Mouse (Mus musculus): ENCODE measurements around the gene Mansc1. TPM values are rescaled to one million over a fixed set of nuclear protein-coding genes. Genes with fewer than 3 reads are reported as not detected.
A peak's percentile ranks its signal among the peaks of the same experiment; 100 is the strongest.
"Not testable (repeated sequence)": the region's sequence is repeated elsewhere in the genome, so short reads cannot be mapped to it uniquely, and the experiment has no call there.

Mansc1 gene
- 1.3 and 1.4 TPM in 2 replicates for polyA plus RNA-seq (2016; fragmentation: Nextera tagmentation; extraction: Ambion mirVana)

DNA sequence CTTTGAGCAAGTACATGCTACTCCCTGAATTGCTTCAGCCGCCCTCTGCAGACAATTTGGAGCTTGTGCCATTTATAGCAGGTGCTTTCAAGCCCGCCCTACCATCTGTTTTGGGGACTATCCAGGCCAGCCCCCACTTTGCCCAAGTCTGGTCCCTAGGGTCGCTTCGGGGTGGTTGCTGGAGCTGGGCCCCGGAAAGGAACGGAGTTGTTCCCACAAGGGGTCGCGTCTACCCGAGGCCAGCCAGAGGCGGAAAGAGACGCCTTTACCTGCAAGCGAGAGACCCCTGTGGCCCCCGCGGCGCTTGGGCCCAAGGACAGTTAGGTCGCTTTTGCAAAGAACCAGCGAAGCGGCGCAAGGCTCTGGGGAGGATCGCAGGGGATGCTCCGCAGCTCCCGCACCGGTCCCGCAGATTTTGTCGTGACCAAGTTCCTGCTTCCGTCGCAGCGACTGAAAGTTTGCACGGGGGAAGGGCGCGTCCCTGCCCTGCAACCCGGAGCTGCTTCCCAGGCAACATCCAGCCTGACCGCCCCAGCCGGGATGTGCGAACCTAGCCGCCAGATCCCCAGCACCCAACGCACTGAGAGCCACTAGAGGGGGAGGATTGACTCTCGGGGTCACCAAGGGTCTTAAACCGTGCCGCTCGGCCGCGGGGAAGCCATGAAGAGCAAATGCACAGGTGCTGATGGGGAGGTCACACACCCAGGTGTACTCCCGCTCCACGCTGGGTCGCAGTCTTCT, at the start of gene Mansc1:
Gene Mansc1 (minus strand): TSS at position 542 of the 741 bp plus-strand sequence.
- Histone ChIP-seq H3K4me2 (replicated peaks) (peak within 1 kb of the TSS; percentile 73), H3K9me3 (no peaks in the 10 kb centered on the region), H3K9ac (replicated peaks) (peak within 1 kb of the TSS; percentile 53), H3K4me3 (peak within 1 kb of the TSS; percentile 46), H3K27me3 (peaks cover 33% of the 10 kb centered on the region), H3K27ac (replicated peaks) (no peak within 1 kb of the TSS), H3K36me3 (no peaks in the 10 kb centered on the region), H3K4me1 (peaks cover 12% of the 10 kb centered on the region)
- WGBS = 2% methylated on average over 46 of the region's 46 CpGs
- ATAC-seq (ENCODE audit: low FRiP score, low read depth) = peak; percentile 35; the same call in 1 of the 2 replicates

DNA sequence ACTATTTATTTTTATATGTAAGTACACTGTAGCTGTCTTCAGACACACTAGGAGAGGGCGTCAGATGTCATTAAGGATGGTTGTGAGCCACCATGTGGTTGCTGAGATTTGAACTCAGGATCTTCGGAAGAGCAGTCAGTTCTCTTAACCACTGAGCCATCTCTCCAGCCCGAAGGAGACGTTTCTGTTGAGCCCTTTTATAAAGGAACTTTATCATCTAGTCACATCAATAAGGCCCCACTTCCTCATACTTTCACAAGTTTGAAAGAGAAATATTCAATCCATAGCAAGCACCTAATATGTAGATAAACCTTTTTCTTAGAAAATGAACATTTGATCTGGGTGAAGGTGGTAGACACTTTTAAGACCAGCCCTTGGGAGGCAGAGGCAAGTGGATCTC, 47.0 kb upstream of the Mansc1 start:
- H3K9me3 ChIP-seq; H3K4me2 ChIP-seq (replicated peaks); ATAC-seq (ENCODE audit: low FRiP score, low read depth); H3K27me3 ChIP-seq; H3K27ac ChIP-seq (replicated peaks); H3K4me3 ChIP-seq; H3K36me3 ChIP-seq; H3K4me1 ChIP-seq; H3K9ac ChIP-seq (replicated peaks): not testable (repeated sequence)
- 95% methylated on average over 4 of the region's 4 CpGs for WGBS

DNA sequence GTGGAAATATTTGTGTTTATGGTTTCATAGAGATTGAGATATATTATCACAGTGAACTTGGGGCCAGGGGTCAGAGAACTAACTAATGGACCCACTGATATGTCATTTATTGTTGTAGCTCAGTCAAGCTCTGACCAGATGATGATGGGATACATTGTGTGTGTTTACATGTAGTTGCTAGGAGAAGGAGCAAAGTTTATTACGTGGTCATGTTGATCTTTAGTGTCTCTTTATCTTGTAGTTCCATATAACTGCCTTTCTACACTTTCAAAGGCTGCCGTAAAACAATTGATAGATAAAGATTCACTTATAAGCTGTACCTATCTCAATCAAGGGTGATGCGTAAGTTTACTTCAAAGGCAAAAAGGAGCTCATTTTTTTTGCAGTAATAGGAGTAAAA, 45.7 kb upstream of the Mansc1 start:
- ATAC-seq (ENCODE audit: low FRiP score, low read depth) = no peak
- H3K36me3 ChIP-seq = no peaks in the 10 kb centered on the region
- H3K9me3 ChIP-seq = no peaks in the 10 kb centered on the region
- 84% methylated on average over 3 of the region's 3 CpGs for WGBS
- no peaks in the 10 kb centered on the region for H3K27me3 ChIP-seq
- no peak overlapping the region for H3K4me2 ChIP-seq (replicated peaks)
- H3K4me3 ChIP-seq = no peak overlapping the region
- H3K27ac ChIP-seq (replicated peaks) = no peak overlapping the region
- no peak overlapping the region for H3K9ac ChIP-seq (replicated peaks)
- H3K4me1 ChIP-seq = no peaks in the 10 kb centered on the region

DNA sequence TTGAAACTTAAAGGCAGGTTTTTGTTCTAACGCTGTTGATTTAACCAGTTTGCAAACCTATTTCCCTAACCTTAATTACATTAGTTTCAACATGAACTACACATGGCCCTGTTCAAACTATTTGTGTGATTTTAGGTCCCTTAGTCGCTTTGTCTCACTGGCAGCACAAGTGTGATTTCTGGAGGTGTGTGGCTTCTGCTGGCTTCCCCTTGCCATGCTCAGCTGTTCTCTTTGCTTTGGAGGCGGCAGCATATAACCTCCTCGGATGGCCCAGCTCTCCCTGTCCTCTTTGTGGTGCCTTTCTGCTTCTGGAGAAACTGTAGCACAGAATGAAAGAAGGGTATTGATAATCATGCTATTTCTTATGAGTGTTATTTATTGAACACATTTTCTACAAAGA, 45.2 kb upstream of the Mansc1 start:
- Histone ChIP-seq H3K4me2 (replicated peaks) (no peak overlapping the region), H3K4me1 (no peaks in the 10 kb centered on the region), H3K27me3 (no peaks in the 10 kb centered on the region), H3K9me3 (no peaks in the 10 kb centered on the region), H3K36me3 (no peaks in the 10 kb centered on the region), H3K9ac (replicated peaks) (no peak overlapping the region), H3K27ac (replicated peaks) (no peak overlapping the region), H3K4me3 (no peak overlapping the region)
- ATAC-seq (ENCODE audit: low FRiP score, low read depth) = no peak
- 86% methylated on average over 4 of the region's 4 CpGs for WGBS

DNA sequence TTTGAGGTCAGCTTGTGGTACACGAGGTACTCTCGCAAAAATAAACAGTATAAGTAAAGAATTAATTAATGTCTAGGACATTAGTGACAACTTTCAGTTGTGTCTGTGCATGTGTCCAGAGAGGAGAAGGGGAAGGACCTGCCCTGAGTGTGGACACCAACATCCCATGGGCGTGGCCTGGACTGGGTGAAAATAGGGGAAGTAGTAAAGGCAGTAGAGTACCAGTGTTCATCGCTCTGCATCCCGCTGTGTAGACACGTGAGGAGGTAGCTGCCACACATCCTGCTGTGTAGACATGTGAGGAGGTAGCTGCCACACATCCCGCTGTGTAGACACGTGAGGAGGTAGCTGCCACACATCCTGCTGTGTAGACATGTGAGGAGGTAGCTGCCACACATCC, 41.4 kb upstream of the Mansc1 start:
- not testable (repeated sequence) for H3K4me3 ChIP-seq; H3K4me1 ChIP-seq; H3K9me3 ChIP-seq; H3K27ac ChIP-seq (replicated peaks); H3K9ac ChIP-seq (replicated peaks); H3K36me3 ChIP-seq; H3K4me2 ChIP-seq (replicated peaks); H3K27me3 ChIP-seq; ATAC-seq (ENCODE audit: low FRiP score, low read depth)
- WGBS = 86% methylated on average over 8 of the region's 8 CpGs

DNA sequence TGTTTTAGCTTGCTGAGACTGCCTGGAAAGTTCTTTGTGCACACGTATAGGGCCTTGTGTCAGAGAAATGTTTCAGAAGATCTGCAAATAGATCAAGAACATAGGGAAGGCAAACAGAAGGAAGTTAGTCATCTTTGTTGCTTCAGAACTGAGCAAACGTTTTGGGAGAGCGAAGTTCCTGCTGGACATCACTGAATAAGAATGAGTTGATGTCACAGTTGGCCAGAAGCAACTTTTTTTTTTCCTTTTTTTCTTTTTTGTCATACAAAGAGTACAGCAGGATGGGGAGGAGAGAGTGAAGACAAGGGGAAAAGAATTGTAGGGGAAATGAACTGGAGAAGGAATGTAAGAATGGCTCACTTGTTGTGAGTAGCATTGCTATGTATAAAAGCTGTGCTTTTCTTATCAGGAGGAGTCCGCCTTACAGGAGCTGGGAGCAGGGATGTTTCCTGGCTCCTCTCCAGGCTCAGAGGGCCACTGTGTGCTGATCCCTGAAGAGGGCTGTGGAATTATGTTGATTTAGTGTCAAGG, 38.7 kb upstream of the Mansc1 start:
- H3K4me2 ChIP-seq (replicated peaks) = no peak overlapping the region

DNA sequence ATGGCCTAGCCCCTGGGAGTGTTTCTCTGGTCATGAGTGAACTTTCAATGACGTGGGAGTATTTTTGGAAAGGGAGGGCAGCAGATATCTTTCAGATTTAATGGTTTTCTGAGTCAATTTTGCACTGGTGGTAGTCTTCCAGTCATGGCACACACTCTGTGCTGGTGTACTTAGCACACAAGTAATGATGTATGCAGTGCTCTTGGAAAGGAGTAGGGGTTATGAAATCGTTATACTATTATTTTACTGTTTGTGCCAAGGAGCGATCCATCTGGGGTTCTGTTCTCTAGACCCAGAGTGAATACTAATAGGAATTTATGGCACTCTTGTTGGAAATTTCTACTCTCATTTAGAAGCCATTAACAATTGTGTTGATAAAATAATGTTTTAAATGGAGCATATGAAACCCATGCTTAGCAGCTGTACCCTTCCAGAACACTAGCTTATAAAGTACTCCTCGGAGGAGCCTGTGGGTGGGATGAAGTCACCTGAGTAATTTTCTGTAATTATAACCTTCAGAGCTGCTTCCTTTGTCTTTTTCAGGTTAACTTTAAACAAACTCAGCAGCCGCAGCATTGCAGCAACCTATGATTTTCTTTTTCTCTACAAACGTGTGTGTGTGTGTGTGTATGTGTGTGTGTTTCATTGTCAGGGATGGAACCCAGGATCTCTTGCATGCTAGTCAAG, 37.0 kb upstream of the Mansc1 start:
- Histone ChIP-seq H3K9ac (replicated peaks) (no peak overlapping the region), H3K36me3 (no peaks in the 10 kb centered on the region), H3K27me3 (no peaks in the 10 kb centered on the region), H3K27ac (replicated peaks) (no peak overlapping the region), H3K9me3 (no peaks in the 10 kb centered on the region), H3K4me1 (no peaks in the 10 kb centered on the region), H3K4me3 (no peak overlapping the region), H3K4me2 (replicated peaks) (no peak overlapping the region)
- no peak for ATAC-seq (ENCODE audit: low FRiP score, low read depth)
- WGBS = 86% methylated on average over 6 of the region's 6 CpGs

More for the DNA sequence above, 38.7 kb upstream of the Mansc1 start:
- Histone ChIP-seq H3K9me3 (no peaks in the 10 kb centered on the region), H3K9ac (replicated peaks) (no peak overlapping the region), H3K4me3 (no peak overlapping the region), H3K27me3 (no peaks in the 10 kb centered on the region), H3K4me1 (no peaks in the 10 kb centered on the region), H3K27ac (replicated peaks) (no peak overlapping the region), H3K36me3 (no peaks in the 10 kb centered on the region)
- no peak for ATAC-seq (ENCODE audit: low FRiP score, low read depth)
- WGBS = 59% methylated on average over 4 of the region's 4 CpGs

DNA sequence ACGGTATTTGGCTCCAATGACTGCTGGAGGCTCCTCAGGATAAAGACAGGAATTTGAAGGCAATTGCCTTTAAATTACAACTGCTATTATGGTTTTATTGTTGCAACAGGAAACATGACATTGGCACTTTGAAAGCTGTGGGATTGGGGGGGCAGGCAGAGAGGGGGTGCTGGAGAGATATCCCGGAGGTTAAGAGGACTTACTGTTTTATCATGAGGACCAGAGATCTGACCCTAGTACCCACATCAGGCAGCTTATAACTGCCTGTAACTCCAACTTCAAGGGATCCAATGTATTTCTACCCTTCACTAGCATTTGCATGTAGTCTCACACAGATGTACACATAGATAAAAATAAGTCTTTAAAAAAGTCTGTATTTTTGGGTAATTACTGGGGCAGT, 36.2 kb upstream of the Mansc1 start:
- H3K9ac ChIP-seq (replicated peaks) = no peak overlapping the region
- no peaks in the 10 kb centered on the region for H3K36me3 ChIP-seq
- H3K4me1 ChIP-seq = no peaks in the 10 kb centered on the region
- H3K27ac ChIP-seq (replicated peaks) = no peak overlapping the region
- H3K27me3 ChIP-seq = no peaks in the 10 kb centered on the region
- no peak overlapping the region for H3K4me2 ChIP-seq (replicated peaks)
- H3K9me3 ChIP-seq = no peaks in the 10 kb centered on the region
- H3K4me3 ChIP-seq = no peak overlapping the region
- 92% methylated on average over 2 of the region's 2 CpGs for WGBS
- no peak for ATAC-seq (ENCODE audit: low FRiP score, low read depth)

DNA sequence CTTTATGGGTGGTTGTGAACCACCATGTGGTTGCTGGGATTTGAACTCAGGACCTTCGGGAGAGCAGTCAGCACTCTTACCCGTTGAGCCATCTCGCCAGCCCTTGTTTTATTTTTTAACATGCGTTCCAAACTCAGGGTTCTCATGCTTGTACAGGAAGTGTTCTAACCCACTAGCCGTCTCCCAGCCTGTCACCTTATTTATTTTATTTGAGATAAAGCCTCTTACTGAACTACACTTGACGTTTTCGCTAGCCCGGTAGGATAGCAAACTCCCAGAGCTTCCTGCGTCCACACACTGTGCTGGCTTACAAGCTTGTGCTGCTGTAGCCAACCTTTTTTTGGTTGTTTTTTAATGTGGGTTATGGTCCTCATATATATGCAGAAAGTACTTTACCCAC, 33.5 kb upstream of the Mansc1 start:
- Histone ChIP-seq H3K27me3 (no peaks in the 10 kb centered on the region), H3K4me1 (no peaks in the 10 kb centered on the region), H3K36me3 (no peaks in the 10 kb centered on the region), H3K4me3 (no peak overlapping the region), H3K9ac (replicated peaks) (no peak overlapping the region), H3K4me2 (replicated peaks) (no peak overlapping the region), H3K27ac (replicated peaks) (no peak overlapping the region), H3K9me3 (no peaks in the 10 kb centered on the region)
- no peak for ATAC-seq (ENCODE audit: low FRiP score, low read depth)
- 87% methylated on average over 9 of the region's 9 CpGs for WGBS

DNA sequence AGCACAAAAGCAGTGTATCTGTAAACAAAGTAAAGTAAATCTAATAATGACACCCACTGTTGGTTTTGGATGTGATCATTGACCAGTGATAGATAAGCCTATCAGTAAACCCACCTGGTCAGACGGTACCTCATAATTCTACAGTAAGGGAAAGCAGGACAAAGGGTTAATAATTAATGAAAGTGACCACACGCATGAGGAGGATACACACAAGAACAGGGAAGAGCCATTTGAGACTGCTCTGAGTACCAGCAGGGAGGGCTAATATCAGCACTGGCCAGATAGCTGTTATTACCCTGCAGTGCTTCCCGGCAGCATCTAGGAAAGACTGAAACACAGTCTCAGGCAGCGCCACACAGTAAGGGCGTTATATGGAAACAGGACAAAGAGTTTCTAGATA, 32.3 kb upstream of the Mansc1 start:
- WGBS = 84% methylated on average over 5 of the region's 5 CpGs
- no peaks in the 10 kb centered on the region for H3K9me3 ChIP-seq
- no peak for ATAC-seq (ENCODE audit: low FRiP score, low read depth)
- no peak overlapping the region for H3K4me2 ChIP-seq (replicated peaks)
- no peak overlapping the region for H3K9ac ChIP-seq (replicated peaks)
- H3K27me3 ChIP-seq = no peaks in the 10 kb centered on the region
- H3K4me1 ChIP-seq = peaks cover under 1% of the 10 kb centered on the region; the same call in 1 of the 2 replicates
- H3K4me3 ChIP-seq = no peak overlapping the region
- H3K36me3 ChIP-seq = no peaks in the 10 kb centered on the region
- no peak overlapping the region for H3K27ac ChIP-seq (replicated peaks)

DNA sequence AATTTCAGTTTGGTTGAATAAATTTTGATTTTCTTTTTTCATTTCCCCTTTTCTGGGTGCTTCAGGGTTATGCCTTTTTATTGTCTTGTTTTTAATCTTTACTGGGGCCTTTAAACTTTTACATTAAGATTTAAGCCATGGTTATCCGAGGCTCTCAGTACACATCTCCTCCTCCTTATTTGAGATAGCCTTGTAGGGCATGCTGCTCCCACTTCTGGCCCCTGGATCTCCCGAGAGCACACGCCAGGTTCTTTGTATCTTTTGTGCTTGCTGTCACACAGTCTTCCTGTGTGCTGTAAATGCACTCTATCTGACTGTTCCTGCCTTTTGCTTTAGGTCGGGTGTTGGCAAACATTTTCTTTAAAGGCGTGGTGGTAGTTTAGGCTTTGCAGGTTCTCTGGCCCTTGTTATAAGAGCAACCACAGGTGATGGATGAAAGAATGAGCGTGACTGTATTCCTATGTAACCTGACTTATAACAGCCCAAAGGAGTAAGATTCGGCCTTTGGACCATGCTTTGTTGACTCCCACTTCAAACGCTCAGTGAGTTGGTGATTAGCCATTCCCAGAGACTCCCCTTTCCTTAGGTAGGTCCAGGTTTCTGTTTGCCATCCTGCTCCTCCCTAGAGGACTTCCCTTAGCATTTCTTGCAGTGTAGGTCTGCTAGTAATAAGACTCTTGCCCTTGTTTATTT, 28.6 kb upstream of the Mansc1 start:
- 85% methylated on average over 8 of the region's 8 CpGs for WGBS
- Histone ChIP-seq H3K4me1 (peaks cover 3% of the 10 kb centered on the region; the same call in 1 of the 2 replicates), H3K27me3 (no peaks in the 10 kb centered on the region), H3K27ac (replicated peaks) (no peak overlapping the region), H3K36me3 (no peaks in the 10 kb centered on the region), H3K9me3 (no peaks in the 10 kb centered on the region), H3K4me2 (replicated peaks) (no peak overlapping the region), H3K9ac (replicated peaks) (no peak overlapping the region), H3K4me3 (no peak overlapping the region)
- no peak for ATAC-seq (ENCODE audit: low FRiP score, low read depth)

All from midbrain, embryonic 12.5 days (tissue).